Mouse (Mus musculus) right cerebral cortex, adult 18-20 months (tissue): Measurements from ENCODE around the gene Rps11.
"Not testable (repeated sequence)": the region's sequence is repeated elsewhere in the genome, so short reads cannot be mapped to it uniquely, and the experiment has no call there.

ENCODE experiments used
- DNase-seq: peaks from one replicate; pipeline ENCODE4 v3.0.0; 2022; ENCODE audit warnings: mixed read lengths

Gene Rps11

GRCm38 (mm10) chr7:45106441-45106840 lies 17.8 kb downstream of the Rps11 start:
- no peak for DNase-seq

- no peak for DNase-seq
Measured at GRCm38 (mm10) chr7:45105491-45105890, 18.7 kb downstream of the Rps11 start.

- no peak for DNase-seq
Measured at GRCm38 (mm10) chr7:45104941-45105340, 19.3 kb downstream of the Rps11 start.

- DNase-seq: peak; percentile 39
Measured at GRCm38 (mm10) chr7:45103652-45104180, 20.5 kb downstream of the Rps11 start, which contains the start of gene Fcgrt. Gene Fcgrt, minus strand, starts transcription at chr7:45103851.

- DNase-seq: no peak
Measured at GRCm38 (mm10) chr7:45102940-45103585, 21.2 kb downstream of the Rps11 start.

GRCm38 (mm10) chr7:45102441-45102840 lies 21.8 kb downstream of the Rps11 start:
- no peak for DNase-seq

- no peak for DNase-seq
Measured at GRCm38 (mm10) chr7:45100046-45100445, 24.2 kb downstream of the Rps11 start.

GRCm38 (mm10) chr7:45098541-45099240 lies 25.5 kb downstream of the Rps11 start:
- no peak for DNase-seq

- DNase-seq: no peak
Measured at GRCm38 (mm10) chr7:45097479-45097878, 26.8 kb downstream of the Rps11 start.

GRCm38 (mm10) chr7:45095965-45096364 lies 28.3 kb downstream of the Rps11 start:
- DNase-seq: not testable (repeated sequence)

- no peak for DNase-seq
Measured at GRCm38 (mm10) chr7:45095367-45095766, 28.9 kb downstream of the Rps11 start.

- no peak for DNase-seq
Measured at GRCm38 (mm10) chr7:45094121-45094520, 30.1 kb downstream of the Rps11 start.

GRCm38 (mm10) chr7:45093516-45093905 lies 30.7 kb downstream of the Rps11 start:
- DNase-seq: no peak

GRCm38 (mm10) chr7:45092828-45093515 lies 31.3 kb downstream of the Rps11 start:
- no peak for DNase-seq

- no peak for DNase-seq
Measured at GRCm38 (mm10) chr7:45092048-45092447, 32.2 kb downstream of the Rps11 start, which contains the start of gene Rcn3. Gene Rcn3, minus strand, starts transcription at chr7:45092221.

- no peak for DNase-seq
Measured at GRCm38 (mm10) chr7:45091001-45091990, 32.9 kb downstream of the Rps11 start.

- no peak for DNase-seq
Measured at GRCm38 (mm10) chr7:45090251-45090977, 33.8 kb downstream of the Rps11 start.

- DNase-seq: no peak
Measured at GRCm38 (mm10) chr7:45088597-45088996, 35.6 kb downstream of the Rps11 start.

GRCm38 (mm10) chr7:45086084-45086483 lies 38.2 kb downstream of the Rps11 start:
- no peak for DNase-seq

GRCm38 (mm10) chr7:45083300-45083890 lies 40.8 kb downstream of the Rps11 start:
- DNase-seq: no peak
